Mouse (Mus musculus): ENCODE measurements around the gene Ifna1. TPM values are rescaled to one million over a fixed set of nuclear protein-coding genes. Genes with fewer than 3 reads are reported as not detected.
"Not testable (repeated sequence)": the region's sequence is repeated elsewhere in the genome, so short reads cannot be mapped to it uniquely, and the experiment has no call there.

Ifna1 gene
- not detected in 2 replicates for polyA plus RNA-seq (2014; fragmentation: Nextera tagmentation; extraction: Ambion mirVana)

DNA sequence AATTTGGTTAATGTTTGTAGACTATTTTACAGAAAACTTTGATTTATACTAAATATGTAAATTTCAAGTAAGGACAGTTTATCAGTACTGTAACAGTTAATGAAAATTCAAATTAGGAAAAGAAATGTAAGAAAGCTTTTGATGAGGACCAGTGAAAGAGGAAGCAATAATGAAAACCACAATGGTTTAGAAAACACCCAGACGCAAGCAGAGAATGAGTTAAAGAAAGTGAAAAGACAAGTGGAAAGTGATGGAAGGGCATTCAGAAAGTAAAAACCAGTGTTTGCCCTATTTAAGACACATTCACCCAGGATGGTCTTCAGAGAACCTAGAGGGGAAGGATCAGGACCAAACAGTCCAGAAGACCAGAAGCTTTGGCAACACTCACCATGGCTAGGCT lies at the start of gene Ifna1:
Ifna1 (plus strand) TSS at position 390 of the 400 bp plus-strand sequence.
- ATAC-seq (replicated peaks; ENCODE audit: low FRiP score, low TSS enrichment, low read depth) = no peak
- DNase-seq (ENCODE audit: low spot score) = no peak
- H3K4me3 ChIP-seq (ENCODE audit: low read depth, low read length) = no peak within 1 kb of the TSS
- no peak within 1 kb of the TSS for H3K9ac ChIP-seq (ENCODE audit: low read length)
- H3K4me2 ChIP-seq (ENCODE audit: low read length) = no peak within 1 kb of the TSS
- no peaks in the 10 kb centered on the region for H3K27me3 ChIP-seq (replicated peaks; ENCODE audit: control insufficient read depth, insufficient read depth, low read length)
- H3K36me3 ChIP-seq (ENCODE audit: control insufficient read depth, insufficient read depth, low read length) = no peaks in the 10 kb centered on the region
- no peaks in the 10 kb centered on the region for H3K9me3 ChIP-seq (ENCODE audit: control insufficient read depth, low read length)
- no peak within 1 kb of the TSS for H3K27ac ChIP-seq (ENCODE audit: low read depth)
- no peaks in the 10 kb centered on the region for H3K4me1 ChIP-seq (replicated peaks; ENCODE audit: control insufficient read depth, insufficient read depth, low read length)
- 79% methylated on average over 1 of the region's 1 CpGs for WGBS

DNA sequence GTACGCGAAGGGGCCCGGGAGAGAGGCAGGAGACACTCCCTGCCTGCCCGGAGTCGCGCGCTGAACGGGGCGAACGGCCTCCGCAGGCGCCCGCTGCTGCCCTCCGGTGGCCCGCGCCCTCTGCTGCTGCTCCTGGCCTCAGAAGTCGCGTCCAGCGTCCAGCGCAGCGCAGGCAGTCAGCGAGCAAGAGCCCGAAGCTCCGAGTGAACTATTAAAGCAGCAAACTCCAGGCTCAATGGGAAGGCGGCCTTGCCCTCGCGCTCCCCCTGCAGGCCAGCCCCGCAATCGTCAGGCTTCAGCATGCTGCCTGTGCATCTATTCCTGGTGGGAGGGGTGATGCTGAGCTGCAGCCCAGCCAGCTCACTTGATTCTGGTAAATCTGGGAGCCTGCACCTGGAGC lies 46.9 kb upstream of the Ifna1 start, which contains the start of gene Gm13287:
Gm13287 (plus strand) TSS at position 301 of the 400 bp plus-strand sequence.
- not testable (repeated sequence) for H3K4me3 ChIP-seq (ENCODE audit: low read depth, low read length); H3K4me1 ChIP-seq (replicated peaks; ENCODE audit: control insufficient read depth, insufficient read depth, low read length); H3K4me2 ChIP-seq (ENCODE audit: low read length); H3K9me3 ChIP-seq (ENCODE audit: control insufficient read depth, low read length); H3K9ac ChIP-seq (ENCODE audit: low read length); H3K27me3 ChIP-seq (replicated peaks; ENCODE audit: control insufficient read depth, insufficient read depth, low read length); ATAC-seq (replicated peaks; ENCODE audit: low FRiP score, low TSS enrichment, low read depth); H3K36me3 ChIP-seq (ENCODE audit: control insufficient read depth, insufficient read depth, low read length); H3K27ac ChIP-seq (ENCODE audit: low read depth); DNase-seq (ENCODE audit: low spot score)
- WGBS = no CpG with 5 or more reads among the region's 29 CpGs

GRCm38 (mm10) chr4:88805231-88805630 lies 44.7 kb upstream of the Ifna1 start, which contains the start of gene Gm13288:
TSS of gene Gm13288 (plus strand) at chr4:88805531.
- not testable (repeated sequence) for H3K9ac ChIP-seq (ENCODE audit: low read length); H3K27ac ChIP-seq (ENCODE audit: low read depth); ATAC-seq (replicated peaks; ENCODE audit: low FRiP score, low TSS enrichment, low read depth); H3K9me3 ChIP-seq (ENCODE audit: control insufficient read depth, low read length); H3K4me3 ChIP-seq (ENCODE audit: low read depth, low read length); DNase-seq (ENCODE audit: low spot score); H3K27me3 ChIP-seq (replicated peaks; ENCODE audit: control insufficient read depth, insufficient read depth, low read length); H3K4me2 ChIP-seq (ENCODE audit: low read length); H3K36me3 ChIP-seq (ENCODE audit: control insufficient read depth, insufficient read depth, low read length); H3K4me1 ChIP-seq (replicated peaks; ENCODE audit: control insufficient read depth, insufficient read depth, low read length)
- no CpG with 5 or more reads among the region's 8 CpGs for WGBS

GRCm38 (mm10) chr4:88805761-88806160 lies 44.1 kb upstream of the Ifna1 start:
- not testable (repeated sequence) for H3K9ac ChIP-seq (ENCODE audit: low read length); H3K4me2 ChIP-seq (ENCODE audit: low read length); ATAC-seq (replicated peaks; ENCODE audit: low FRiP score, low TSS enrichment, low read depth); H3K36me3 ChIP-seq (ENCODE audit: control insufficient read depth, insufficient read depth, low read length); H3K27me3 ChIP-seq (replicated peaks; ENCODE audit: control insufficient read depth, insufficient read depth, low read length); H3K9me3 ChIP-seq (ENCODE audit: control insufficient read depth, low read length); H3K27ac ChIP-seq (ENCODE audit: low read depth); DNase-seq (ENCODE audit: low spot score); H3K4me1 ChIP-seq (replicated peaks; ENCODE audit: control insufficient read depth, insufficient read depth, low read length); H3K4me3 ChIP-seq (ENCODE audit: low read depth, low read length)
- 1% methylated on average over 9 of the region's 34 CpGs for WGBS

- H3K4me1 ChIP-seq (replicated peaks; ENCODE audit: control insufficient read depth, insufficient read depth, low read length) = no peaks in the 10 kb centered on the region
- H3K27me3 ChIP-seq (replicated peaks; ENCODE audit: control insufficient read depth, insufficient read depth, low read length) = no peaks in the 10 kb centered on the region
- ATAC-seq (replicated peaks; ENCODE audit: low FRiP score, low TSS enrichment, low read depth) (no peak), DNase-seq (ENCODE audit: low spot score) (no peak)
- no peaks in the 10 kb centered on the region for H3K9me3 ChIP-seq (ENCODE audit: control insufficient read depth, low read length)
- 64% methylated on average over 3 of the region's 3 CpGs for WGBS
- no peak within 1 kb of the TSS for H3K27ac ChIP-seq (ENCODE audit: low read depth)
- H3K4me2 ChIP-seq (ENCODE audit: low read length) = no peak within 1 kb of the TSS
- no peak within 1 kb of the TSS for H3K9ac ChIP-seq (ENCODE audit: low read length)
- no peak within 1 kb of the TSS for H3K4me3 ChIP-seq (ENCODE audit: low read depth, low read length)
- H3K36me3 ChIP-seq (ENCODE audit: control insufficient read depth, insufficient read depth, low read length) = no peaks in the 10 kb centered on the region
Observed at GRCm38 (mm10) chr4:88815928-88816327, 34.0 kb upstream of the Ifna1 start, which contains the start of gene Ifna7. TSS of gene Ifna7 (plus strand) at chr4:88816228.

DNA sequence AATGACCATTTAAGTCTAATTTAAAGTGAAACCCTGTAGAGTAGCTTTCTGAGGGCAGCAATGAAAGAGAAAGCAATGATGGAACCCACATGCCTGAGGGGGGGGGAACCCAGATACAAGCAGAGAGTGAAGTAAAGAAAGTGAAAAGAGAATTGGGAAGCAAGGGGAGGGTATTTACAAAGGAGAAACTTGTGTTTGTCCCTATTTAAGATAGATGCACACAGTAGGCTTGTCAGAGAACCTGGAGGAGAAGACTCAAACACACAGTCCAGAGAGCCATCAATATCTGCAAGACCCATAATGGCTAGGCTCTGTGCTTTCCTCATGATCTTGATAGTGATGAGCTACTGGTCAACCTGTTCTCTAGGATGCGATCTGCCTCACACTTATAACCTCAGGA lies 30.2 kb upstream of the Ifna1 start, which contains the start of gene Ifna11:
Ifna11 (plus strand) TSS at position 301 of the 400 bp plus-strand sequence.
- H3K4me3 ChIP-seq (ENCODE audit: low read depth, low read length) = no peak within 1 kb of the TSS
- DNase-seq (ENCODE audit: low spot score) (no peak), ATAC-seq (replicated peaks; ENCODE audit: low FRiP score, low TSS enrichment, low read depth) (no peak)
- WGBS = 91% methylated on average over 1 of the region's 1 CpGs
- H3K36me3 ChIP-seq (ENCODE audit: control insufficient read depth, insufficient read depth, low read length) = no peaks in the 10 kb centered on the region
- no peak within 1 kb of the TSS for H3K4me2 ChIP-seq (ENCODE audit: low read length)
- H3K4me1 ChIP-seq (replicated peaks; ENCODE audit: control insufficient read depth, insufficient read depth, low read length) = no peaks in the 10 kb centered on the region
- H3K9ac ChIP-seq (ENCODE audit: low read length) = no peak within 1 kb of the TSS
- H3K27ac ChIP-seq (ENCODE audit: low read depth) = no peak within 1 kb of the TSS
- H3K9me3 ChIP-seq (ENCODE audit: control insufficient read depth, low read length) = no peaks in the 10 kb centered on the region
- H3K27me3 ChIP-seq (replicated peaks; ENCODE audit: control insufficient read depth, insufficient read depth, low read length) = no peaks in the 10 kb centered on the region

DNA sequence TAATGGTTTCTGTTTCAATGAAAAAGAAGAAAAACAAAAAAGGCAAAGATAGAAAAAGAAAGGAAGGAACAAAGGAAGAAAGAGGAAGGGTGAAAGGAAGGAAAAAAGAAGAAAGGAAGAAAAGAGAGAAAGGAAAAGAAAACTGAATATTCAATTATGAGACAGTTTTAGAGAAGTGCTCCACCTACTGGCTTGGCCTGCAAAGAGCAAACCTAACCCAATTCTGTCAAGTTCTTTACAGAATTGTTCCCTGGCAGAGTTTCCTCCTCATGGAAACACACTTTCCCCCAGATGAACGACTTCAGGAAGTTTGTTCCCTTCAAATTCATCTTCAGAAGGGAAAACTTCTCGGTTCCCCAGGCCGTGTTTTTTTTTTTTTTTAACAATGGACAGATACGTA lies 26.9 kb upstream of the Ifna1 start:
- no peak overlapping the region for H3K4me3 ChIP-seq (ENCODE audit: low read depth, low read length)
- DNase-seq (ENCODE audit: low spot score) = no peak
- no peaks in the 10 kb centered on the region for H3K27me3 ChIP-seq (replicated peaks; ENCODE audit: control insufficient read depth, insufficient read depth, low read length)
- H3K36me3 ChIP-seq (ENCODE audit: control insufficient read depth, insufficient read depth, low read length) = no peaks in the 10 kb centered on the region
- H3K27ac ChIP-seq (ENCODE audit: low read depth) = no peak overlapping the region
- H3K4me2 ChIP-seq (ENCODE audit: low read length) = no peak overlapping the region
- no peak overlapping the region for H3K9ac ChIP-seq (ENCODE audit: low read length)
- WGBS = 24% methylated on average over 4 of the region's 4 CpGs
- ATAC-seq (replicated peaks; ENCODE audit: low FRiP score, low TSS enrichment, low read depth) = no peak
- no peaks in the 10 kb centered on the region for H3K9me3 ChIP-seq (ENCODE audit: control insufficient read depth, low read length)
- no peaks in the 10 kb centered on the region for H3K4me1 ChIP-seq (replicated peaks; ENCODE audit: control insufficient read depth, insufficient read depth, low read length)

DNA sequence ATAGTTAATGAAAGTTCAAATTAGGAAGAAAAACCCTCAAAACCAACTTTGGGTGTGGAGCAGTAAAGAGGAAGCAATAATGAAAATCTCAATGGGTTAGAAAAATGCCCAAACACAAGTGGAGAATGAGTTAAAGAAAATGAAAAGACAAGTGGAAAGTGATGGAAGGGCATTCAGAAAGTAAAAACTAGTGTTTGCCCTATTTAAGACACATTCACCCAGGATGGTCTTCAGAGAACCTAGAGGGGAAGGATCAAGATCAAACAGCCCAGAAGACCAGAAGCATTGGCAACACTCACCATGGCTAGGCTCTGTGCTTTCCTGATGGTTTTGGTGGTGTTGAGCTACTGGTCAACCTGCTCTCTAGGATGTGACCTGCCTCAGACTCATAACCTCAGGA lies 22.8 kb upstream of the Ifna1 start, which contains the start of gene Ifna6:
Ifna6 (plus strand) TSS at position 301 of the 400 bp plus-strand sequence.
- H3K9me3 ChIP-seq (ENCODE audit: control insufficient read depth, low read length); H3K4me3 ChIP-seq (ENCODE audit: low read depth, low read length); H3K27me3 ChIP-seq (replicated peaks; ENCODE audit: control insufficient read depth, insufficient read depth, low read length); ATAC-seq (replicated peaks; ENCODE audit: low FRiP score, low TSS enrichment, low read depth); DNase-seq (ENCODE audit: low spot score); H3K9ac ChIP-seq (ENCODE audit: low read length); H3K27ac ChIP-seq (ENCODE audit: low read depth); H3K4me2 ChIP-seq (ENCODE audit: low read length); H3K4me1 ChIP-seq (replicated peaks; ENCODE audit: control insufficient read depth, insufficient read depth, low read length); H3K36me3 ChIP-seq (ENCODE audit: control insufficient read depth, insufficient read depth, low read length): not testable (repeated sequence)

DNA sequence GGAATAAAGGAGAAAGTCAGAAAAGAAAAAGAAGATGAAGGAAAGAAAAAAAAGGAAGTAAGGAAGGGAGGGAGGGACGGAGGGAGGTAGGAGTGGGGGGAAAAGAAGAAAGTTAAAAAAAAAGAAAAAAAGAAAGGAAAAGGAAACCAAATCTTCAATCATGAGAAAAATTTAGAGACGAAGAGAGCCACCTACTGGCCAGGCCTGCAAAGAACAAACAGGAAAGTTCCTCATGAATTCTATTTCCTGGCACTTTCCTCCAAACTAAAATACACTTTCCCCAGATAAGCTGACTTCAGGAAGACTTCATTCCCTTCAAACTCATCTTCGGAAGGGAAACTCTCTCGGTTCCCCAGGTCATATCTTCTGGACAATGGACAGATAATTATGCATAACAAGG lies 19.4 kb upstream of the Ifna1 start:
- no peak for ATAC-seq (replicated peaks; ENCODE audit: low FRiP score, low TSS enrichment, low read depth)
- WGBS = 26% methylated on average over 4 of the region's 4 CpGs
- Histone ChIP-seq H3K36me3 (ENCODE audit: control insufficient read depth, insufficient read depth, low read length) (no peaks in the 10 kb centered on the region), H3K9ac (ENCODE audit: low read length) (no peak overlapping the region), H3K9me3 (ENCODE audit: control insufficient read depth, low read length) (no peaks in the 10 kb centered on the region), H3K4me2 (ENCODE audit: low read length) (no peak overlapping the region), H3K27me3 (replicated peaks; ENCODE audit: control insufficient read depth, insufficient read depth, low read length) (no peaks in the 10 kb centered on the region), H3K4me3 (ENCODE audit: low read depth, low read length) (no peak overlapping the region), H3K4me1 (replicated peaks; ENCODE audit: control insufficient read depth, insufficient read depth, low read length) (no peaks in the 10 kb centered on the region), H3K27ac (ENCODE audit: low read depth) (no peak overlapping the region)
- DNase-seq (ENCODE audit: low spot score) = no peak
